Mouse (Mus musculus) neural tube, embryonic 11.5 days (tissue): ENCODE data around the gene Gfra4. TPM values are rescaled to one million over a fixed set of nuclear protein-coding genes. Genes with fewer than 3 reads are reported as not detected.

Source experiments
- ATAC-seq: fragments of 200-750 bp; cut with Nextera tagmentation; 2 replicates; pipeline ENCODE4 v1.8.0; 2017; ENCODE audit warnings: moderate number of reproducible peaks, mild to moderate bottlenecking, moderate TSS enrichment, moderate library complexity; ENCODE audit not compliant: insufficient read depth, low FRiP score, low TSS enrichment
- DNase-seq: peaks from one replicate; pipeline ENCODE4 v3.0.0-alpha.2; 2015; ENCODE audit warnings: low spot score
- H3K27ac ChIP-seq: fragments of 300-500 bp; sonication (generic); 2 replicates; pipeline ENCODE4 v1.5.1; 2014; ENCODE audit warnings: low read depth, mild to moderate bottlenecking, low read length
- H3K27me3 ChIP-seq: fragments of 300-500 bp; sonication (generic); 2 replicates; pipeline ENCODE4 v1.6.1; 2014; ENCODE audit warnings: mild to moderate bottlenecking, low read length, mixed read lengths; ENCODE audit not compliant: control insufficient read depth, insufficient read depth
- H3K36me3 ChIP-seq: fragments of 300-500 bp; sonication (generic); 2 replicates; pipeline ENCODE4 v1.6.1; 2014; ENCODE audit warnings: mild to moderate bottlenecking, low read length, moderate library complexity, mixed read lengths; ENCODE audit not compliant: control insufficient read depth, insufficient read depth
- H3K4me1 ChIP-seq: fragments of 300-500 bp; sonication (generic); 2 replicates; pipeline ENCODE4 v1.6.1; 2014; ENCODE audit warnings: low read length, mixed read lengths; ENCODE audit not compliant: control insufficient read depth, insufficient read depth
- H3K4me2 ChIP-seq: fragments of 300-500 bp; sonication (generic); 2 replicates; pipeline ENCODE4 v1.6.1; 2014; ENCODE audit warnings: low read depth, mild to moderate bottlenecking, moderate library complexity
- H3K4me3 ChIP-seq: fragments of 300-500 bp; sonication (generic); 2 replicates; pipeline ENCODE4 v1.5.1; 2014; ENCODE audit warnings: low read depth, low read length
- H3K9ac ChIP-seq: fragments of 300-500 bp; sonication (generic); 2 replicates; pipeline ENCODE4 v1.6.1; 2014; ENCODE audit warnings: mild to moderate bottlenecking, low read length
- H3K9me3 ChIP-seq: fragments of 300-500 bp; sonication (generic); 2 replicates; pipeline ENCODE4 v1.6.1; 2016; ENCODE audit warnings: low read length; ENCODE audit not compliant: control insufficient read depth
- WGBS: fragments of 180-500 bp; shearing (Covaris S2); extraction: QIAGEN DNeasy Blood & Tissue Kit; methylation state at CpG from one replicate; pipeline ENCODE4 v1.1.7; 2014; 5-methylcytosine and 5-hydroxymethylcytosine counted together
- polyA plus RNA-seq: library from polyadenylated mRNA; unstranded; fragments of >200 nt; fragmentation: Nextera tagmentation; extraction: Ambion mirVana; gene quantifications from 2 replicates; pipeline ENCODE4 v1.2.1, GENCODE M21; 2014

Gfra4 gene
- polyA plus RNA-seq, 1 experiment from 2014 or later: 5.5 TPM

GRCm38 (mm10) chr2:131054646-131055264 lies 11.9 kb upstream of the Gfra4 start:
- H3K36me3 ChIP-seq: no peaks in the 10 kb centered on the region
- peak overlapping the region; percentile 23 for H3K4me2 ChIP-seq
- H3K9ac ChIP-seq: no peak overlapping the region
- 2% methylated on average over 21 of the region's 21 CpGs for WGBS
- no peak for DNase-seq
- H3K27me3 ChIP-seq: peaks cover 39% of the 10 kb centered on the region
- H3K4me1 ChIP-seq: no peaks in the 10 kb centered on the region
- no peak overlapping the region for H3K27ac ChIP-seq
- ATAC-seq: 0 out of 2 replicates have a peak, but pooled peaks have one; percentile 22
- H3K4me3 ChIP-seq: no peak overlapping the region; the same call in 1 of the 2 replicates
- H3K9me3 ChIP-seq: no peaks in the 10 kb centered on the region

- no peaks in the 10 kb centered on the region for H3K36me3 ChIP-seq
- ATAC-seq (no peak), DNase-seq (peak; percentile 55)
- peak overlapping the region; percentile 23 for H3K4me2 ChIP-seq
- no peak overlapping the region for H3K27ac ChIP-seq
- 1% methylated on average over 45 of the region's 45 CpGs for WGBS
- H3K27me3 ChIP-seq: peaks cover 39% of the 10 kb centered on the region
- H3K9me3 ChIP-seq: no peaks in the 10 kb centered on the region
- no peaks in the 10 kb centered on the region for H3K4me1 ChIP-seq
- H3K9ac ChIP-seq: no peak overlapping the region
- peak overlapping the region; percentile 0; the same call in 1 of the 2 replicates for H3K4me3 ChIP-seq
Measured at GRCm38 (mm10) chr2:131053851-131054645, 11.2 kb upstream of the Gfra4 start.

GRCm38 (mm10) chr2:131052862-131053418 lies 10.1 kb upstream of the Gfra4 start:
- Histone ChIP-seq H3K9ac (no peak overlapping the region), H3K4me2 (no peak overlapping the region), H3K9me3 (no peaks in the 10 kb centered on the region), H3K36me3 (no peaks in the 10 kb centered on the region), H3K27me3 (peaks cover 39% of the 10 kb centered on the region), H3K4me1 (no peaks in the 10 kb centered on the region), H3K27ac (no peak overlapping the region), H3K4me3 (no peak overlapping the region)
- ATAC-seq: no peak
- 75% methylated on average over 6 of the region's 6 CpGs for WGBS
- no peak for DNase-seq

GRCm38 (mm10) chr2:131052043-131052442 lies 9.2 kb upstream of the Gfra4 start:
- H3K27me3 ChIP-seq: peaks cover 39% of the 10 kb centered on the region
- 70% methylated on average over 5 of the region's 5 CpGs for WGBS
- no peak for DNase-seq
- no peak overlapping the region for H3K9ac ChIP-seq
- ATAC-seq: no peak
- no peak overlapping the region for H3K4me3 ChIP-seq
- H3K36me3 ChIP-seq: no peaks in the 10 kb centered on the region
- H3K9me3 ChIP-seq: no peaks in the 10 kb centered on the region
- H3K27ac ChIP-seq: no peak overlapping the region
- no peak overlapping the region for H3K4me2 ChIP-seq
- no peaks in the 10 kb centered on the region for H3K4me1 ChIP-seq

- no peak overlapping the region for H3K9ac ChIP-seq
- 84% methylated on average over 2 of the region's 2 CpGs for WGBS
- H3K9me3 ChIP-seq: no peaks in the 10 kb centered on the region
- no peak overlapping the region for H3K4me2 ChIP-seq
- DNase-seq: no peak
- H3K36me3 ChIP-seq: no peaks in the 10 kb centered on the region
- ATAC-seq: no peak
- H3K27me3 ChIP-seq: peaks cover 16% of the 10 kb centered on the region
- 0 out of 2 replicates have a peak, but pooled peaks cover 2% of the 10 kb centered on the region for H3K4me1 ChIP-seq
- no peak overlapping the region for H3K27ac ChIP-seq
- no peak overlapping the region for H3K4me3 ChIP-seq
Measured at GRCm38 (mm10) chr2:131046025-131046424, 3.1 kb upstream of the Gfra4 start.

- peaks cover 25% of the 10 kb centered on the region for H3K27me3 ChIP-seq
- H3K4me2 ChIP-seq: no peak overlapping the region
- 87% methylated on average over 9 of the region's 9 CpGs for WGBS
- no peak overlapping the region for H3K9ac ChIP-seq
- 0 out of 2 replicates have a peak, but pooled peaks cover 4% of the 10 kb centered on the region for H3K4me1 ChIP-seq
- no peak overlapping the region for H3K27ac ChIP-seq
- H3K9me3 ChIP-seq: no peaks in the 10 kb centered on the region
- no peaks in the 10 kb centered on the region for H3K36me3 ChIP-seq
- ATAC-seq (no peak), DNase-seq (no peak)
- H3K4me3 ChIP-seq: no peak overlapping the region
Measured at GRCm38 (mm10) chr2:131044989-131045720, 2.3 kb upstream of the Gfra4 start.

GRCm38 (mm10) chr2:131044354-131044852 lies 1.5 kb upstream of the Gfra4 start:
- 15% methylated on average over 7 of the region's 7 CpGs for WGBS
- ATAC-seq (no peak), DNase-seq (no peak)
- Histone ChIP-seq H3K4me2 (no peak overlapping the region), H3K9ac (no peak overlapping the region), H3K36me3 (no peaks in the 10 kb centered on the region), H3K27me3 (peaks cover 31% of the 10 kb centered on the region), H3K27ac (no peak overlapping the region), H3K4me1 (0 out of 2 replicates have a peak, but pooled peaks cover 4% of the 10 kb centered on the region), H3K4me3 (no peak overlapping the region), H3K9me3 (no peaks in the 10 kb centered on the region)
